Mouse (Mus musculus) kidney, postnatal 0 days (tissue): ENCODE measurements around the gene Gstt2. TPM values are rescaled to one million over a fixed set of nuclear protein-coding genes. Genes with fewer than 3 reads are reported as not detected.

Source experiments
- ATAC-seq: fragments of 200-750 bp; cut with Nextera tagmentation; replicated peaks from 2 replicates; pipeline ENCODE4 v1.8.0; 2017; ENCODE audit warnings: low read depth, moderate number of reproducible peaks, moderate TSS enrichment, moderate library complexity; ENCODE audit not compliant: low FRiP score
- DNase-seq: peaks from one replicate; pipeline ENCODE4 v3.0.0-alpha.2; 2016; ENCODE audit warnings: low spot score
- H3K27ac ChIP-seq: fragments of 300-500 bp; sonication (generic); 2 replicates; pipeline ENCODE4 v1.5.1; 2014; ENCODE audit warnings: mild to moderate bottlenecking
- H3K27me3 ChIP-seq: fragments of 300-500 bp; sonication (generic); 2 replicates; pipeline ENCODE4 v1.6.1; 2014; ENCODE audit warnings: low read length, mixed read lengths; ENCODE audit not compliant: insufficient read depth
- H3K36me3 ChIP-seq: fragments of 300-500 bp; sonication (generic); 2 replicates; pipeline ENCODE4 v1.6.1; 2014; ENCODE audit warnings: low read length, mixed read lengths; ENCODE audit not compliant: insufficient read depth
- H3K4me1 ChIP-seq: fragments of 300-500 bp; sonication (generic); replicated peaks from 2 replicates; pipeline ENCODE4 v1.6.1; 2014; ENCODE audit warnings: antibody characterized with exemption, low read length, mixed read lengths; ENCODE audit not compliant: insufficient read depth
- H3K4me2 ChIP-seq: fragments of 300-500 bp; sonication (generic); 2 replicates; pipeline ENCODE4 v1.6.1; 2014; ENCODE audit warnings: mild to moderate bottlenecking, low read length, moderate library complexity, mixed read lengths
- H3K4me3 ChIP-seq: fragments of 300-500 bp; sonication (generic); replicated peaks from 2 replicates; pipeline ENCODE4 v1.5.1; 2014; ENCODE audit warnings: low read depth, low read length
- H3K9ac ChIP-seq: fragments of 300-500 bp; sonication (generic); 2 replicates; pipeline ENCODE4 v1.6.1; 2014; ENCODE audit warnings: low read depth, low read length
- H3K9me3 ChIP-seq: fragments of 300-500 bp; sonication (generic); replicated peaks from 2 replicates; pipeline ENCODE4 v1.6.1; 2016; ENCODE audit warnings: low read length, inconsistent platforms, mixed read lengths
- CTCF ChIP-seq: IDR thresholded peaks from 2 replicates; pipeline ENCODE4 v1.5.1; 2016; ENCODE audit warnings: antibody characterized with exemption, low read depth, mild to moderate bottlenecking, moderate library complexity
- WGBS: fragments of 180-500 bp; shearing (Covaris S2); extraction: QIAGEN DNeasy Blood & Tissue Kit; methylation state at CpG from one replicate; pipeline ENCODE4 v1.1.7; 2014; 5-methylcytosine and 5-hydroxymethylcytosine counted together
- polyA plus RNA-seq: library from polyadenylated mRNA; unstranded; fragments of >200 nt; fragmentation: Nextera tagmentation; extraction: Ambion mirVana; gene quantifications from 2 replicates; pipeline ENCODE4 v1.2.1, GENCODE M21; 2015

Gstt2 gene
- polyA plus RNA-seq, 1 experiment from 2014 or later = 125 TPM

DNA sequence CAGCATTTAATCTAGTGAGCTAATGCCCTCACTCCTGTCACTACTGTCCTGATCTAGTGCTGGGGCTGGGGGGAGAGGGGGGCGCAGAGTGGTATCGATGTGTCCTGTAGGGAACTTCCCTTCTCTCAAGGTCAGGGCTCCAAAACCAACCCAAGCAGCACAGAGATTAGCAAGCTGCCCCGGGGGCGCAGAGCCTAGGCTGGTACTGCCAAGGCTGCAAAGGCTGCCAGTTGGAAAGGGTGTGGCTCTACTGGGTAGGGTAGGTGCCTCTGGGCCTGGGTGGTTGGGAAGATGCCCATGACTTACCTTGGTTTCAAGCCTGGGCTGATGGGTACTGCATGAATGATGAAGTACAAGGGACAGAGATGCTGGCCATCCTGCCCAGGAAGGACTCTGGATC lies 20.4 kb upstream of the Gstt2 start:
- 92% methylated on average over 4 of the region's 4 CpGs for WGBS
- DNase-seq = no peak
- H3K4me2 ChIP-seq = no peak overlapping the region
- peaks cover 5% of the 10 kb centered on the region; the same call in 1 of the 2 replicates for H3K36me3 ChIP-seq
- peaks cover 11% of the 10 kb centered on the region; the same call in 1 of the 2 replicates for H3K4me1 ChIP-seq
- no peaks in the 10 kb centered on the region for H3K9me3 ChIP-seq
- TF ChIP-seq CTCF = no peak
- no peak for ATAC-seq
- H3K9ac ChIP-seq = no peak overlapping the region
- no peaks in the 10 kb centered on the region for H3K27me3 ChIP-seq
- H3K27ac ChIP-seq = no peak overlapping the region
- no peak overlapping the region for H3K4me3 ChIP-seq

DNA sequence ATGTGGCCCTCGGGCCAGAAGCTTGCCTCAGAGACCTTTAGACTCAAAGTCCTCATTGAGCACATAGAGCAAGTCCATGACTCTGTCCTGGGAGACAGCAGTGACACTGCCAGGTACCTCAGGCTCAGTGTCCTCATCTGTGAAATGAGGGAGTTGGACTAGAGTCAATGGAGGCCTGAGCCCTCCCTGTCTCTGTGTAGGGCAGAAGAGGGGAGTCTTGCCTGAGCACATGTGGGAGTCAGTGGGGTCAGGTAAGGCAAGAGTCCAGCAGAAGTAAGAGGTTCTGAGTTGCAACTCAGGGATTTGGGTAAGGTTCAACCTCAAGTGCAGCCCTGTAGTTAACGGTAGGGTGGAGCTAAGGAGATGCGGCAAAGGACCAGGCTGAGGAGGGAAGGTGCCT lies 19.8 kb upstream of the Gstt2 start:
- no peak for ATAC-seq
- H3K36me3 ChIP-seq = peaks cover 5% of the 10 kb centered on the region; the same call in 1 of the 2 replicates
- no peaks in the 10 kb centered on the region for H3K9me3 ChIP-seq
- H3K4me1 ChIP-seq = peaks cover 11% of the 10 kb centered on the region; the same call in 1 of the 2 replicates
- no peak overlapping the region for H3K4me3 ChIP-seq
- WGBS = 79% methylated on average over 3 of the region's 3 CpGs
- no peak overlapping the region for H3K9ac ChIP-seq
- H3K27ac ChIP-seq = no peak overlapping the region
- no peaks in the 10 kb centered on the region for H3K27me3 ChIP-seq
- no peak for DNase-seq
- no peak overlapping the region for H3K4me2 ChIP-seq
- TF ChIP-seq CTCF = no peak

DNA sequence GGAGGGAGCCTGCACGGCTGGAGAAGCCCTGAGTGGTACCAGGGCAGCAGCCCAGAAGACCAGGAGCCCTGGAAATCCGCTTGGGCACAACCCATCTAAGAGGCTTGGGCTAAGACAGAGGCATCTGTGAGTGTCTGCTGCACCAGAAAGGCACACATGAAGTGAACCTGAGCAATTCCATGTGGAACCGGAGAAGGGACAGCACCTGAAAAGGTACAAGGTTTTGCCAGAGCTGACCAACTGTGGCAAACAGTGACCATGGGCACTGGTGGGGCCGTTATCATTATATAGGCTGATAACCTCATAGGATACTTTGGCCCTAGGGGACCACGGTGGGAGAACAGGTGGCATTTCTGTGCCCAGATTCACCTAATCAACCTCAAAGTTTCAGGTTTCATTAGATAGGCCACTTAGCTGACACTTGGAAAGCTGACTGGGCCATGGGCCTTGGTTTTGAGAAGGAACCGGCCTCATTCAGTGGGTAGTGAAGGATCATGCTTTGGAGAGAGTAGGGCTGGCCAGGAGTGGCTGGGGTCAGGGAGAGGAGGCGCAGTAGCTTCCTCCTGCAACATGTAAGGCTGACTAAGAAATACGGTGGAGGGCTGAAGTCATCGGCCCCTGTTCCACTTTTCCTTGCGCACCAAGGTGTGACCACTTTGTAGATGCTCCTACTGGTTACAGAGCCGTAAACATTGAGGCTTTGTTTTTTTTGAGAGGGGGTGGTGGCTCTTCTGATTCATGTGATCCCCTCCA lies 19.1 kb upstream of the Gstt2 start:
- Histone ChIP-seq H3K36me3 (peaks cover 5% of the 10 kb centered on the region; the same call in 1 of the 2 replicates), H3K9ac (no peak overlapping the region), H3K9me3 (no peaks in the 10 kb centered on the region), H3K4me1 (peaks cover 11% of the 10 kb centered on the region; the same call in 1 of the 2 replicates), H3K4me3 (no peak overlapping the region), H3K4me2 (no peak overlapping the region), H3K27ac (no peak overlapping the region), H3K27me3 (no peaks in the 10 kb centered on the region)
- ATAC-seq (no peak), DNase-seq (no peak)
- WGBS = 70% methylated on average over 11 of the region's 11 CpGs
- no peak for TF ChIP-seq CTCF

DNA sequence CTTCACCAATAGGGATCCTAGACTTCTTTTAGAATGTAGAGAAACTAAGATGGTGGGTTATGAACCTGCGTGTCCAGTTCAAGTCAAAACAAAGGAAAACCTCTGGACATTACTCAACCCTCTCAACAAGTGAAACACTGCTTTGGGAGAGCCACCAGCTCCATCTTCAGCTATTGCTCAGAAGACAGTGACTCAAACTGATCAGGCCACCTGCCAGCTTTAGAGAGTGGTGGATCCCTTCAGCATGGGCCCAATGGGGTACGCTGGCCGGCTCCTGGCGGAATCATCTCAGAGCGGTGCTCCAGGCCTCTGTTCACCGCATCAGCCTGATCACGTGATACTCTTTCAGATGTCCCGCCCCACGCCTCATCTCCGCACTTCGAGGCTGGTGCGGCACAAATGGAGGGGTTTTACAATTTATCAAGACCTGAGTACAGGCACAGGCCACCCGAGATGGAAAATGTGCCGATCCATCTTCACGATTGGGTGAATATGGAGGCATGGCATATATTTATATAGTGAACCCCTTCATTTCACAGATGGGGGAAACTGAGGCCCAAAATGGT lies 18.3 kb upstream of the Gstt2 start:
- Histone ChIP-seq H3K4me2 (no peak overlapping the region), H3K4me1 (peaks cover 11% of the 10 kb centered on the region; the same call in 1 of the 2 replicates)
- 90% methylated on average over 15 of the region's 15 CpGs for WGBS

GRCm38 (mm10) chr10:75854791-75855190 lies 17.6 kb upstream of the Gstt2 start:
- ATAC-seq = no peak
- Histone ChIP-seq H3K9ac (no peak overlapping the region), H3K27ac (no peak overlapping the region), H3K36me3 (peaks cover 5% of the 10 kb centered on the region; the same call in 1 of the 2 replicates), H3K9me3 (no peaks in the 10 kb centered on the region), H3K4me2 (no peak overlapping the region), H3K4me3 (no peak overlapping the region), H3K27me3 (no peaks in the 10 kb centered on the region), H3K4me1 (peaks cover 11% of the 10 kb centered on the region; the same call in 1 of the 2 replicates)
- WGBS = 87% methylated on average over 6 of the region's 6 CpGs
- TF ChIP-seq CTCF = no peak
- no peak for DNase-seq

More for the DNA sequence above, 18.3 kb upstream of the Gstt2 start:
- DNase-seq (no peak), ATAC-seq (no peak)
- TF ChIP-seq CTCF = no peak
- Histone ChIP-seq H3K9ac (no peak overlapping the region), H3K4me3 (no peak overlapping the region), H3K27me3 (no peaks in the 10 kb centered on the region), H3K9me3 (no peaks in the 10 kb centered on the region), H3K27ac (no peak overlapping the region), H3K36me3 (peaks cover 5% of the 10 kb centered on the region; the same call in 1 of the 2 replicates)

- peaks cover 9% of the 10 kb centered on the region; the same call in 1 of the 2 replicates for H3K4me1 ChIP-seq
- peaks cover 5% of the 10 kb centered on the region; the same call in 1 of the 2 replicates for H3K36me3 ChIP-seq
- H3K9ac ChIP-seq = no peak overlapping the region
- WGBS = 42% methylated on average over 5 of the region's 5 CpGs
- H3K4me2 ChIP-seq = no peak overlapping the region
- DNase-seq (no peak), ATAC-seq (no peak)
- H3K27me3 ChIP-seq = no peaks in the 10 kb centered on the region
- TF ChIP-seq CTCF = no peak
- H3K9me3 ChIP-seq = no peaks in the 10 kb centered on the region
- H3K4me3 ChIP-seq = no peak overlapping the region
- H3K27ac ChIP-seq = no peak overlapping the region
Measured at GRCm38 (mm10) chr10:75854096-75854495, 16.9 kb upstream of the Gstt2 start.
